Mouse (Mus musculus) B cell, adult 67 days (primary cell): ENCODE measurements around the gene Olfr502. TPM values are rescaled to one million over a fixed set of nuclear protein-coding genes. Genes with fewer than 3 reads are reported as not detected.

Source experiments
- total RNA-seq, 2 experiments: library from RNA; stranded (reverse); gene quantifications; 4 replicates each; pipeline ENCODE4 v1.2.4; 2023

Gene Olfr502
- not detected for total RNA-seq

DNA sequence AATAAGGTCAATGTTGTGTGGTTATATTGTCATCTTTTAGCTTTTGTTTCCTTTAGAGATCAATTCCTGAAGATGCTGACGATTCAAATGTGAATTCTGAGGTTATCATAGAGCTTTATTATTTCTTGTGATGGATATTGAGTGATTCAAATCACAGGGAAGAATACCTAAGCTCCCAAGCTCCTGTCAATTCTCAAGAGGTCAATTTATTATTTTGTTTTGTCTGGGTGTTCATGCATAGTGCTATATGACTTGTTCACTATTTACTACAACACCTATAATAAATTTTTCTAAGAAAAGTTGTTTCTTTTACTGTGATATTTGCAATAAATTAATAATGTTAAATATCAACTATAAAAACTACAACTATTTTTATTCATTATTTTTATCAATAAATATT lies at the start of gene Olfr502:
Gene Olfr502 (minus strand): TSS at position 101 of the 400 bp plus-strand sequence.

GRCm38 (mm10) chr7:108565693-108566092 lies 40.8 kb upstream of the Olfr502 start, which contains the start of gene Olfr504:
Gene Olfr504 (minus strand): TSS chr7:108565793.

GRCm38 (mm10) chr7:108544227-108544626 lies 19.4 kb upstream of the Olfr502 start, which contains the start of gene Olfr503:
Gene Olfr503 (plus strand): TSS chr7:108544527.

Other genes starting within 250 kb of the Olfr502 start
- gene Olfr490, start 236.1 kb downstream of the Olfr502 start, total RNA-seq = not detected
- not detected for gene Olfr491, start 211.6 kb downstream of the Olfr502 start, total RNA-seq
- gene Olfr492, start 201.4 kb downstream of the Olfr502 start, total RNA-seq = not detected
- not detected for gene Olfr493, start 178.1 kb downstream of the Olfr502 start, total RNA-seq
- not detected for gene Olfr494, start 159.7 kb downstream of the Olfr502 start, total RNA-seq
- not detected for gene Olfr495, start 131.9 kb downstream of the Olfr502 start, total RNA-seq
- not detected for gene Olfr497, start 104.6 kb downstream of the Olfr502 start, total RNA-seq
- gene Olfr498, start 59.7 kb downstream of the Olfr502 start, total RNA-seq = not detected
- not detected for gene Olfr503, start 19.5 kb upstream of the Olfr502 start, total RNA-seq
- not detected for gene Olfr504, start 40.7 kb upstream of the Olfr502 start, total RNA-seq
- gene Olfr506, start 85.7 kb upstream of the Olfr502 start, total RNA-seq = not detected
- not detected for gene Olfr507, start 96.7 kb upstream of the Olfr502 start, total RNA-seq
- not detected for gene Olfr508, start 104.9 kb upstream of the Olfr502 start, total RNA-seq
- gene Olfr509, start 126.8 kb upstream of the Olfr502 start, total RNA-seq = under 1 TPM in 1 of 2 experiments, not detected in 1; 0.15 TPM
- gene Olfr510, start 141.4 kb upstream of the Olfr502 start, total RNA-seq = not detected
- gene Olfr512, start 188.3 kb upstream of the Olfr502 start, total RNA-seq = not detected
- not detected for gene Olfr513, start 225.9 kb upstream of the Olfr502 start, total RNA-seq